In the genomic region with DNA sequence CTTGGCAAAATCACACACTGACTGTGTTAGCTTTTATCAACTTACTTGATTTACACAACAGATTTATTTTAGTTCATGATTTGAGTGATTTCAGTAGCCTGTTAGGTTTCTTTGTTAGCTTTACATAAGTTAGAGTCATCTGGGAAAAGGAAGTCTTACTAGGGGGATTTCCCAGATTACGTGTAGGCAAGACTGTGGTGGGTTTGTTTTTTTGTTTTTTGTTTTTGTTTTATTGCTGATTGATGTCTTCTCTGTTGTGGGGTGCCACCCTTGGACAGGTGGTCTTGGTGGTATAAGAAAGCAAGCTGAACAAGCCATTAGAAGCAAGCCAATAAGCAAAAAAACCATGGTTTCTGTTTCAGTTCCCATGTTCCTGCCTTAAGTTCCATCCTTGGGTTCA, we compare ENCODE assay signal across 25 mouse cellular contexts. TPM values are rescaled to one million over a fixed set of nuclear protein-coding genes. Genes with fewer than 3 reads are reported as not detected.
DNase-seq lines count a peak whose midpoint lies in the region; ATAC-seq and TF ChIP-seq lines count a peak whose summit lies in the region.
"Had no signal": no experiment of that assay in that cellular context is flagged by ENCODE, and none has a peak within 500 bp of the region (broad histone marks: within the 10 kb centered on the region; RNA-seq: fewer than 3 reads in every experiment).

No protein-coding gene starts in this region.

- H3K4me3 ChIP-seq in liver, adult 2 months (ENCODE audit: insufficient read depth, low read depth, low read length) = no peak overlapping the region
- no peak overlapping the region for H3K4me3 ChIP-seq in hindbrain, embryonic 13.5 days
- H3K4me3 ChIP-seq: embryonic facial prominence, embryonic 10.5 days; forebrain, embryonic 13.5 days; gastrocnemius, adult 2 months; heart, embryonic 10.5 days; hindbrain, embryonic 12.5 days had no signal

- no peaks in the 10 kb centered on the region for H3K27me3 ChIP-seq in liver, adult 2 months (ENCODE audit: control insufficient read depth, insufficient read depth, low read length)
- H3K27me3 ChIP-seq in hindbrain, embryonic 13.5 days = no peaks in the 10 kb centered on the region
- H3K27me3 ChIP-seq: forebrain, embryonic 13.5 days; hindbrain, embryonic 12.5 days; Patski had no signal

- 85% methylated on average over 1 of the region's 1 CpGs for WGBS in liver, adult 2 months
- WGBS in hindbrain, embryonic 13.5 days = 83% methylated on average over 1 of the region's 1 CpGs

- TF ChIP-seq POLR2A in liver, adult 2 months (IDR thresholded peaks at IDR 0.05; ENCODE audit: extremely low read depth, insufficient read depth, low read length) = no peak

- no peak overlapping the region for H3K4me2 ChIP-seq in hindbrain, embryonic 13.5 days
- H3K4me2 ChIP-seq: forebrain, embryonic 13.5 days; hindbrain, embryonic 12.5 days had no signal

- H3K79me2 ChIP-seq in liver, adult 2 months (ENCODE audit: control insufficient read depth, insufficient read depth, low read length) = no peaks in the 10 kb centered on the region

- TF ChIP-seq CTCF in liver, adult 2 months (IDR thresholded peaks at IDR 0.05; ENCODE audit: low read depth, low read length) = no peak

- no peaks in the 10 kb centered on the region; the same call in 1 of the 2 replicates for H3K4me1 ChIP-seq in liver, adult 2 months (ENCODE audit: control insufficient read depth, insufficient read depth, low read length)
- H3K4me1 ChIP-seq in hindbrain, embryonic 13.5 days (replicated peaks) = no peaks in the 10 kb centered on the region
- H3K4me1 ChIP-seq: embryonic facial prominence, embryonic 10.5 days; forebrain, embryonic 13.5 days; heart, embryonic 10.5 days; hindbrain, embryonic 12.5 days had no signal

- peak; percentile 20 for DNase-seq in liver, adult 2 months (ENCODE audit: extremely low read depth, low read depth, low spot score)
- no peak for DNase-seq in liver
- DNase-seq in frontal cortex, postnatal 25 days (ENCODE audit: low spot score in 2 of 2) = no peak
- no peak for DNase-seq in kidney, postnatal 14 days
- DNase-seq: adrenal gland, adult 8-10 months; adrenal gland, postnatal 36 days; cerebellum, adult 11-12 months; cerebellum, adult 9-11 months; cerebellum, postnatal 36 days; forebrain, postnatal 0 days; gastrocnemius, adult 2 months; gastrocnemius, postnatal 36 days; heart, postnatal 10 days; heart, postnatal 4 days; kidney, adult 2 months had no signal

- H3K27ac ChIP-seq in liver, adult 2 months (replicated peaks; ENCODE audit: insufficient read depth, low read depth, low read length) = no peak overlapping the region
- no peak overlapping the region for H3K27ac ChIP-seq in hindbrain, embryonic 13.5 days
- H3K27ac ChIP-seq: embryonic facial prominence, embryonic 10.5 days; forebrain, embryonic 13.5 days; gastrocnemius, adult 2 months; heart, embryonic 10.5 days; hindbrain, embryonic 12.5 days; hindbrain, postnatal 0 days had no signal

- peaks cover 4% of the 10 kb centered on the region; the same call in 1 of the 2 replicates for H3K36me3 ChIP-seq in liver, adult 2 months (ENCODE audit: control insufficient read depth, insufficient read depth, low read length)
- H3K36me3 ChIP-seq in hindbrain, embryonic 13.5 days = peaks cover 56% of the 10 kb centered on the region

- no peaks in the 10 kb centered on the region for H3K9me3 ChIP-seq in hindbrain, embryonic 13.5 days
- H3K9me3 ChIP-seq: forebrain, embryonic 13.5 days; heart, embryonic 10.5 days; hindbrain, embryonic 12.5 days had no signal

- H3K9ac ChIP-seq in liver, adult 2 months (ENCODE audit: low read depth, low read length) = no peak overlapping the region
- H3K9ac ChIP-seq in hindbrain, embryonic 13.5 days = no peak overlapping the region
- H3K9ac ChIP-seq: forebrain, embryonic 13.5 days; forebrain, postnatal 0 days; hindbrain, embryonic 12.5 days had no signal

- ATAC-seq in activated CD4-positive, CD25-positive, alpha-beta regulatory T cell, adult 4 months = peak; percentile 90
- peak; percentile 80 for ATAC-seq in inflammation-experienced regulatory T-cells, adult 6 months
- no peak for ATAC-seq in hindbrain, embryonic 13.5 days (ENCODE audit: low FRiP score)
- ATAC-seq: forebrain, embryonic 13.5 days; forebrain, postnatal 0 days; hindbrain, postnatal 0 days; intestine, embryonic 16.5 days; Patski had no signal

RNA-seq across cellular contexts. Expression of gene Ccdc138, which starts 31.6 kb away (rescaled TPM):
- 1.8 and 2.5 TPM in 2 replicates for total RNA-seq in liver, adult 2 months (2014; rRNA removed)
- 0.31 and 0.54 TPM in 2 replicates for polyA plus RNA-seq in liver, adult 2 months (2012; rRNA removed)
- polyA plus RNA-seq in activated CD4-positive, CD25-positive, alpha-beta regulatory T cell, adult 4 months (2017; shearing (Covaris generic)) = 1 to 10 TPM; 3.3 to 5.3 TPM
- 1 to 10 TPM; 2.2 to 5.1 (median 2.7) TPM for polyA plus RNA-seq in inflammation-experienced regulatory T-cells, adult 6 months (2017; shearing (Covaris generic))
- 10.4 and 11.1 TPM in 2 replicates for polyA plus RNA-seq in hindbrain, embryonic 13.5 days (2015; fragmentation: Nextera tagmentation; extraction: Ambion mirVana)
